Mouse (Mus musculus): ENCODE results near the gene Slc36a2. TPM values are rescaled to one million over a fixed set of nuclear protein-coding genes. Genes with fewer than 3 reads are reported as not detected.

Slc36a2 gene
- total RNA-seq, 1 experiment from 2014 or later: 58.3 TPM

- DNase-seq: no peak
These were observed 631 bp downstream of the Slc36a2 start for GRCm38 (mm10) chr11:55184246-55184645.

- no peak for DNase-seq
These were observed 1.8 kb downstream of the Slc36a2 start for GRCm38 (mm10) chr11:55183124-55183523.

GRCm38 (mm10) chr11:55179856-55180255 is 5.0 kb downstream of the Slc36a2 start:
- DNase-seq: no peak

GRCm38 (mm10) chr11:55178830-55179229 is 6.0 kb downstream of the Slc36a2 start:
- DNase-seq: no peak

GRCm38 (mm10) chr11:55170501-55170900 is 14.4 kb downstream of the Slc36a2 start:
- DNase-seq: no peak

GRCm38 (mm10) chr11:55168914-55169313 is 16.0 kb downstream of the Slc36a2 start:
- DNase-seq: no peak

- no peak for DNase-seq
These were observed 16.4 kb downstream of the Slc36a2 start for GRCm38 (mm10) chr11:55168504-55168903.

- no peak for DNase-seq
These were observed 19.1 kb downstream of the Slc36a2 start for GRCm38 (mm10) chr11:55165748-55166147.

GRCm38 (mm10) chr11:55164723-55165122 is 20.2 kb downstream of the Slc36a2 start:
- DNase-seq: peak; percentile 49

GRCm38 (mm10) chr11:55162670-55163069 is 22.2 kb downstream of the Slc36a2 start:
- peak; percentile 59 for DNase-seq

- DNase-seq: peak; percentile 85
These were observed 26.0 kb downstream of the Slc36a2 start for GRCm38 (mm10) chr11:55158785-55159359.

GRCm38 (mm10) chr11:55155070-55155421 is 29.8 kb downstream of the Slc36a2 start:
- DNase-seq: no peak

GRCm38 (mm10) chr11:55154398-55155069 is 30.3 kb downstream of the Slc36a2 start:
- DNase-seq: no peak

- no peak for DNase-seq
These were observed 33.3 kb downstream of the Slc36a2 start, which contains the start of gene Slc36a3 for GRCm38 (mm10) chr11:55151608-55152007. Gene Slc36a3, minus strand, starts transcription at chr11:55151708.

- no peak for DNase-seq
These were observed 36.4 kb downstream of the Slc36a2 start for GRCm38 (mm10) chr11:55148461-55148860.

GRCm38 (mm10) chr11:55147423-55147822 is 37.5 kb downstream of the Slc36a2 start:
- no peak for DNase-seq

- no peak for DNase-seq
These were observed 38.0 kb downstream of the Slc36a2 start for GRCm38 (mm10) chr11:55146855-55147254.

GRCm38 (mm10) chr11:55144011-55144410 is 40.9 kb downstream of the Slc36a2 start:
- DNase-seq: no peak

GRCm38 (mm10) chr11:55141502-55141901 is 43.4 kb downstream of the Slc36a2 start:
- no peak for DNase-seq

GRCm38 (mm10) chr11:55137646-55138045 is 47.2 kb downstream of the Slc36a2 start:
- no peak for DNase-seq

- DNase-seq: no peak
These were observed 47.9 kb downstream of the Slc36a2 start for GRCm38 (mm10) chr11:55136770-55137547.

GRCm38 (mm10) chr11:55134871-55135270 is 50.0 kb downstream of the Slc36a2 start:
- DNase-seq: no peak

GRCm38 (mm10) chr11:55134407-55134806 is 50.5 kb downstream of the Slc36a2 start:
- no peak for DNase-seq

All from adrenal gland, postnatal 25 days (tissue).